Mouse (Mus musculus) kidney, postnatal 0 days (tissue): ENCODE measurements around the gene Gm1123. TPM values are rescaled to one million over a fixed set of nuclear protein-coding genes. Genes with fewer than 3 reads are reported as not detected.

Experiments
- ATAC-seq: fragments of 200-750 bp; cut with Nextera tagmentation; replicated peaks from 2 replicates; pipeline ENCODE4 v1.8.0; 2017; ENCODE audit warnings: low read depth, moderate number of reproducible peaks, moderate TSS enrichment, moderate library complexity; ENCODE audit not compliant: low FRiP score
- DNase-seq: peaks from one replicate; pipeline ENCODE4 v3.0.0-alpha.2; 2016; ENCODE audit warnings: low spot score
- H3K27ac ChIP-seq: fragments of 300-500 bp; sonication (generic); 2 replicates; pipeline ENCODE4 v1.5.1; 2014; ENCODE audit warnings: mild to moderate bottlenecking
- H3K27me3 ChIP-seq: fragments of 300-500 bp; sonication (generic); 2 replicates; pipeline ENCODE4 v1.6.1; 2014; ENCODE audit warnings: low read length, mixed read lengths; ENCODE audit not compliant: insufficient read depth
- H3K36me3 ChIP-seq: fragments of 300-500 bp; sonication (generic); 2 replicates; pipeline ENCODE4 v1.6.1; 2014; ENCODE audit warnings: low read length, mixed read lengths; ENCODE audit not compliant: insufficient read depth
- H3K4me1 ChIP-seq: fragments of 300-500 bp; sonication (generic); replicated peaks from 2 replicates; pipeline ENCODE4 v1.6.1; 2014; ENCODE audit warnings: antibody characterized with exemption, low read length, mixed read lengths; ENCODE audit not compliant: insufficient read depth
- H3K4me2 ChIP-seq: fragments of 300-500 bp; sonication (generic); 2 replicates; pipeline ENCODE4 v1.6.1; 2014; ENCODE audit warnings: mild to moderate bottlenecking, low read length, moderate library complexity, mixed read lengths
- H3K4me3 ChIP-seq: fragments of 300-500 bp; sonication (generic); replicated peaks from 2 replicates; pipeline ENCODE4 v1.5.1; 2014; ENCODE audit warnings: low read depth, low read length
- H3K9ac ChIP-seq: fragments of 300-500 bp; sonication (generic); 2 replicates; pipeline ENCODE4 v1.6.1; 2014; ENCODE audit warnings: low read depth, low read length
- H3K9me3 ChIP-seq: fragments of 300-500 bp; sonication (generic); replicated peaks from 2 replicates; pipeline ENCODE4 v1.6.1; 2016; ENCODE audit warnings: low read length, inconsistent platforms, mixed read lengths
- CTCF ChIP-seq: IDR thresholded peaks from 2 replicates; pipeline ENCODE4 v1.5.1; 2016; ENCODE audit warnings: antibody characterized with exemption, low read depth, mild to moderate bottlenecking, moderate library complexity
- WGBS: fragments of 180-500 bp; shearing (Covaris S2); extraction: QIAGEN DNeasy Blood & Tissue Kit; methylation state at CpG from one replicate; pipeline ENCODE4 v1.1.7; 2014; 5-methylcytosine and 5-hydroxymethylcytosine counted together
- polyA plus RNA-seq: library from polyadenylated mRNA; unstranded; fragments of >200 nt; fragmentation: Nextera tagmentation; extraction: Ambion mirVana; gene quantifications from 2 replicates; pipeline ENCODE4 v1.2.1, GENCODE M21; 2015

The Gm1123 gene
- polyA plus RNA-seq, 1 experiment from 2014 or later = 0.76 TPM

DNA sequence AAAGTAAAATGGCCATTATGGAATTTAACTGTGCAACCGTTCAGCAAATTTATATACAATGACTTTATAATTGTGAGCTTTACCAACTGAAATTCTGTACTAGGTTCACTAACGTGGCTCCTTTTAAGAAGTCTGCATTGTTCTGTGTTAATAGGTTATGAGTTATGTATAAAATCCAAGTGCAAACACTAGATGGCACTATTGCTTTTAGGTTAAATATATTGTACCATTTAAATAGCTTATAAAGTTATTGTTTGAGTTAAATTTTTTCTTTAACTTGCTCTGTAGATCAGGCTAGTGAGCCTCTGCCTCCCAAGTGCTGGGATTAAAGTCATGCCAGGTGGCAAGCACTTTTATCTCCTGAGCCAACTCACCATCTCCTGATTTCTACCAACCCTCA is 28.7 kb upstream of the Gm1123 start:
- no peaks in the 10 kb centered on the region for H3K9me3 ChIP-seq
- H3K27me3 ChIP-seq = no peaks in the 10 kb centered on the region
- no peak overlapping the region for H3K4me2 ChIP-seq
- H3K27ac ChIP-seq = no peak overlapping the region
- peak; percentile 72 for TF ChIP-seq CTCF
- peak; percentile 79 for DNase-seq
- H3K4me1 ChIP-seq = no peaks in the 10 kb centered on the region
- H3K36me3 ChIP-seq = no peaks in the 10 kb centered on the region
- H3K9ac ChIP-seq = no peak overlapping the region
- no peak for ATAC-seq
- no peak overlapping the region for H3K4me3 ChIP-seq
- 48% methylated on average over 2 of the region's 2 CpGs for WGBS

DNA sequence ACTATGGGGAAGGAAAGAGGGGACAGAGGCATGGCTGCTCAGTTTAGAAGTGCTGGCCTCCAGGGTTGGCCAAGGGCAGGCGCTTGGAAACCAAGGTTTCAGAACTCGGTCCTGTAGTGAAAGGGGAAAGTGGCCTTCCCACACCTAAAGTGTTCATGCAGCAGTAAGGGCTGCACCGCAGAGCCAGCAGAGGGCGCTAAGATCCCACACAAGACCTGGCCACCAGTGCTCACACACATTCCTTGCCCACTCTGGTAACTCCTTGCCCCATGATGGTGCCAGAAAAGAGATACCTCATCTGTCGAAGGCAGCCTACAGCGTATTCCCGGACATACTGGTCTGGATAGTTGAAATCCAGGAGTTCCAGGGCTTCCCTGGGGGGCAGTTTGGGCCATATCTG is 27.0 kb upstream of the Gm1123 start:
- H3K27ac ChIP-seq = no peak overlapping the region
- H3K9me3 ChIP-seq = no peaks in the 10 kb centered on the region
- peak; percentile 73 for DNase-seq
- no peak overlapping the region for H3K4me3 ChIP-seq
- H3K4me2 ChIP-seq = no peak overlapping the region
- H3K4me1 ChIP-seq = no peaks in the 10 kb centered on the region
- no peaks in the 10 kb centered on the region for H3K36me3 ChIP-seq
- 34% methylated on average over 7 of the region's 7 CpGs for WGBS
- no peak overlapping the region for H3K9ac ChIP-seq
- TF ChIP-seq CTCF = peak; percentile 96
- no peaks in the 10 kb centered on the region for H3K27me3 ChIP-seq
- ATAC-seq = peak; percentile 73

DNA sequence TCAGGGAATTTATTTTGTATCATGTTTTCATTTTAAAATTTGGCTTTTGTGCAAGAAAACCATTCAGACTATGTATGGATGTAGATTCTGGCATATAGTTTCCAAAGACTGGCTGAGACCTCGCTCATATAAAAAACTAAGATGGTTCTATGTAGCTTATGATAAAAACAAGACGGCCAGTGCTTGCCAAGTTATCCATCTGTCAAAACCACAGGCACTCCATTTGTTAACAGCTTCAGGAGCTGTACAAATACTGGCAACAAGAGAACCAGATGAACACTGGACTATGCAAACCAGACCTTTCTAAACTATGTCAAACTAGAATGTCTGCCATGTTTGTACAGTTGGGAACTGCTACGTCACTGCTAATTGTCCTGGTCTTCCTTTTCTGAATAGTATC is 22.2 kb upstream of the Gm1123 start:
- DNase-seq (no peak), ATAC-seq (no peak)
- Histone ChIP-seq H3K9ac (no peak overlapping the region), H3K4me1 (no peaks in the 10 kb centered on the region), H3K27me3 (no peaks in the 10 kb centered on the region), H3K4me3 (no peak overlapping the region), H3K27ac (no peak overlapping the region), H3K9me3 (no peaks in the 10 kb centered on the region), H3K4me2 (no peak overlapping the region), H3K36me3 (no peaks in the 10 kb centered on the region)
- no peak for TF ChIP-seq CTCF
- 79% methylated on average over 3 of the region's 3 CpGs for WGBS

DNA sequence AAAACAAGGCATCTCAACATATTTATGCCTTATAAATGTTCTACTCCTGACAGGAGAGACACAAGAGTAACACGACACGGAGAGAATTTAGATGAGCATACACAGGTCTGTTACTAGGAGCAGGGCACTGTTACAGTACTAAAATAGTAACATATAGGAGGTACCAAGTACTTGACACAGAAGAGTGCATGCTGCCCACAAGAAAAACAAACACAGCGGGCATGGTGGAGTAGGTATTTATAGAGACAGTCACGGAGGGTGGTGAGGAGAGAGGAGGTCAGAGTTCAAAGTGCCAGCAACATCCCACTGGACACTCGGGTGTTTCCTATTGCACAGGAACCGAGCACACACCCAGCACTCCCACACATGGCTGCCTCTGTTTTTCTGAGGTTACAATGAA is 14.2 kb upstream of the Gm1123 start:
- DNase-seq (peak; percentile 49), ATAC-seq (peak; percentile 46; the same call in 1 of the 2 replicates)
- H3K9ac ChIP-seq = no peak overlapping the region
- TF ChIP-seq CTCF = no peak
- H3K9me3 ChIP-seq = no peaks in the 10 kb centered on the region
- H3K27me3 ChIP-seq = no peaks in the 10 kb centered on the region
- WGBS = 27% methylated on average over 6 of the region's 6 CpGs
- no peaks in the 10 kb centered on the region for H3K4me1 ChIP-seq
- H3K36me3 ChIP-seq = 0 out of 2 replicates have a peak, but pooled peaks cover 4% of the 10 kb centered on the region
- H3K4me3 ChIP-seq = no peak overlapping the region
- H3K27ac ChIP-seq = no peak overlapping the region
- H3K4me2 ChIP-seq = no peak overlapping the region

DNA sequence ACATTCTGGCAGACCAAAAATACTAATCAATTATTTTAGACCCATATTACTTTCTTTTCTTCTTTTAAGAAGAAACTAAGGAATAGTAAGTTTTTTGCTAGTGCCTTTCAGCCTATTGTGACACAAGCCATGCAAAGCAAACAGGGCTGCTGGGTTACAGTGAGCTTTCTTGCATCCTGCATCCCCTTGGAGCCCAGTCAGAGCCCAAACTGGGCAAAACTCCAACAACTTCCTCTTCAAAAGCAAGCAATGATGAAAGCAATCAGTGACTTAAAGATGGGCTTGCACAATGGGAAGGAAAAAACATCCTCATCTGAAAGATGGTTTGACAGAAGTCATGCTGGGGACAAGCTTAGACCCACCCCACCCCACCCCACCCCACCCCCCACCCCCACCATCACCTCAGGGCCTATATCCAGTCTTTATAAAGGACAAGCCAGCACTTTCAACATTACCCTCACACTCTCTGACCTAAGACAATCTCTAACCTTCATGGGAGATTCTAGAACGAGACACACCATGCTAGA is 13.3 kb upstream of the Gm1123 start:
- no peaks in the 10 kb centered on the region for H3K9me3 ChIP-seq
- H3K4me2 ChIP-seq = no peak overlapping the region
- H3K9ac ChIP-seq = no peak overlapping the region
- 0 out of 2 replicates have a peak, but pooled peaks cover 4% of the 10 kb centered on the region for H3K36me3 ChIP-seq
- DNase-seq (peak; percentile 55), ATAC-seq (no peak)
- H3K4me3 ChIP-seq = no peak overlapping the region
- no peak overlapping the region for H3K27ac ChIP-seq
- no peak for TF ChIP-seq CTCF
- H3K27me3 ChIP-seq = no peaks in the 10 kb centered on the region
- no peaks in the 10 kb centered on the region for H3K4me1 ChIP-seq
- 47% methylated on average over 1 of the region's 1 CpGs for WGBS

DNA sequence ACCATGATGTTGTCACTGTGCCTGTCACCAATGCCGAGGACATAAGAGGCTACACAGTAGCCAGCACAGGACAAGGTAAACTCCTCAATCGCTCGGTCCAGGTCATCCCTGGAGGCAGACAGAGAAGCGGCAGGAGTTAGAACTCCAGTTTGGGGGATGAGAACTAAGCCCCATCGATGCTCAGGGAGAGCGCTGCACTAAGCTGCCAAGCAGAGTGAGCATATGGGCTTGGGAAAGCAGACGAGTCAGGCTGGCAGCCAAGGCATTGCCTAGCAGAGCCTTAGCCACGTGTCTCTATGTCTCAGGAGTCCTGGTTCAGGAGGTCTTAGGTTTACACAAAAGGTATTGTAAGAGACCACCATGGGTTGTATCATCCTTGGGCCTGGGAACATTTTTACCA is 9.2 kb upstream of the Gm1123 start:
- H3K9me3 ChIP-seq = no peaks in the 10 kb centered on the region
- TF ChIP-seq CTCF = no peak
- ATAC-seq (no peak), DNase-seq (no peak)
- H3K4me2 ChIP-seq = no peak overlapping the region
- no peak overlapping the region for H3K27ac ChIP-seq
- H3K9ac ChIP-seq = no peak overlapping the region
- no peak overlapping the region for H3K4me3 ChIP-seq
- H3K27me3 ChIP-seq = no peaks in the 10 kb centered on the region
- WGBS = 90% methylated on average over 8 of the region's 8 CpGs
- H3K36me3 ChIP-seq = 0 out of 2 replicates have a peak, but pooled peaks cover 4% of the 10 kb centered on the region
- no peaks in the 10 kb centered on the region for H3K4me1 ChIP-seq

DNA sequence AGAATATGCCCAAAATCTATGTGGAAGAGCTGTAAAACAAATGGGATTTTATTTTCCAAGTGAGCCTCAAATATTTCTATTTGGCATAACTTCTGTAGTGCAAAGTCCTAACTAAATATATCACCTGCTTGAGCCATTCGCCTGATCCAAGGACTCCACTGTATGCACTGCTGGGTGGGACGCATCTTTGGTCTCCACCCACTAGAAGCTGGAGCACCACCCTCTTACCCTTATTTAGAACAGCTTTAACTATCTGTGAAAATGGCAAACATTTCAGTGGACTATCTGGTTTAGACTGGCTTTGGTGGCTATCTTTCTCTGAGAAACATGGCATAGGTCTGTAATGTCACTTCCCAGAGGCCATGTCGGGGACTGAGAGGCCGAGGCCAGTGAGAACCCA is 7.1 kb upstream of the Gm1123 start:
- Histone ChIP-seq H3K27me3 (no peaks in the 10 kb centered on the region), H3K27ac (no peak overlapping the region), H3K36me3 (0 out of 2 replicates have a peak, but pooled peaks cover 4% of the 10 kb centered on the region), H3K9ac (no peak overlapping the region), H3K9me3 (no peaks in the 10 kb centered on the region), H3K4me1 (no peaks in the 10 kb centered on the region), H3K4me3 (no peak overlapping the region), H3K4me2 (no peak overlapping the region)
- ATAC-seq = no peak
- DNase-seq = no peak
- WGBS = 88% methylated on average over 4 of the region's 4 CpGs
- no peak for TF ChIP-seq CTCF
